Mouse (Mus musculus) duodenum, adult 2 months (tissue): ENCODE results near the gene Olfr1432. TPM values are rescaled to one million over a fixed set of nuclear protein-coding genes. Genes with fewer than 3 reads are reported as not detected.

ENCODE experiments used
- polyA plus RNA-seq: library from polyadenylated mRNA; depleted of rRNA; stranded (reverse); fragments of >200 nt; gene quantifications from 2 replicates; pipeline ENCODE4 v1.2.3, GENCODE M21; 2012; ENCODE audit warnings: low replicate concordance; rRNA removed

Olfr1432 gene
- not detected in 2 replicates for polyA plus RNA-seq

DNA sequence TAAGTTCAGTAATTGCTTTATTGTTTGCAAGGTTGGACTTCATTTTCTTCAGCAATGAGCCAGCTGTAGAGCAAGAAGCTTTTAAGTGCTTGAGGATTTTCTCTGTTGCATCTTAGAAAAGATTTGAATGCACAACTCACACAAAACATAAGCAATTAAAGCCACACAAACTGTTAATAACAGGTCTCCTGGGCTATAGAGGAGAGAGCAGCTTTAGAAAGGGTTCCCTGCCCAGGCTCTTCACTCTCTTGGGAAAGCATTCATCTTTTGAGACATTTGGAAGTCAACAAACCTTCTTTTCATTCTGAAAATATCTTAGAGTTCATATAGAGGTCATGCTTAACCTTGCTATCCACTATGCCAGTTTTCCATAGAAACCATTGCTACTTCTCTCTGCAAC is at the start of gene Olfr1432:
Gene Olfr1432, minus strand, starts transcription at position 101 of the 400 bp plus-strand sequence.

DNA sequence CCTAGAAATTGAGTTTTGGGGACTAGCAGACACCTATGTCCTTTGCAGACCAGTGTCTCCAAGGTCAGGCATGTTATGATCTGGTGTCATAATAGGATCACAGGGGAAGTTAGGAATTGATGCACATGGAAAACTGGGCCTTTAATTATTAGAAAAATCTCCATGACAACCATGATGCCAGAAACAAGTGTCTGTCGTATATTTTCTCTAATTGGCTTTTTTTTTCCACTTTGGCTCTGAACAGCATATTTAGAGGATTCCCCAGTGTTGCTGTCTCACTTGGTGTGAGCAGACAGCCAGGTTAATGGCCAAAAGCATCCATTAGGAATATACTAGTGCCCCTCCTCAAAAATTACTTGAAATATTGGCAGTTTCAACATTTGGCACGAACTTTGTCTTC is 47.2 kb upstream of the Olfr1432 start, which contains the start of gene Olfr1434:
Gene Olfr1434, plus strand, starts transcription at position 301 of the 400 bp plus-strand sequence.

DNA sequence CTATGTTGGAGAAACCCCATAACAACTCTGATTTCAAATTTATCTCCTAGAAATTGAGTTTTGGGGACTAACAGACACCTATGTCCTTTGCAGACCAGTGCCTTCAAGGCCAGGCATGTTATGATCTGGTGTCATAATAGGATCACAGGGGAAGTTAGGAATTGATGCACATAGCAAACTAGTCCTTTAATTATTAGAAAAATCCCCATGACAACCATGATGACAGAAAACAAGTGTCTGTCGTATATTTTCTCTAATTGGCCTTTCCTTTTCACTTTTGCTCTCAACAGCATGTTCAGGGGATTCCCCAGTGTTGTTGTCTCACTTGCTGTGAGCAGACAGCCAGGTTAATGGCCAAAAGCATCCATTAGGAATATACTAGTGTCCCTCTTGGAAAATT is 28.3 kb upstream of the Olfr1432 start, which contains the start of gene Olfr235:
Gene Olfr235, plus strand, starts transcription at position 301 of the 400 bp plus-strand sequence.

DNA sequence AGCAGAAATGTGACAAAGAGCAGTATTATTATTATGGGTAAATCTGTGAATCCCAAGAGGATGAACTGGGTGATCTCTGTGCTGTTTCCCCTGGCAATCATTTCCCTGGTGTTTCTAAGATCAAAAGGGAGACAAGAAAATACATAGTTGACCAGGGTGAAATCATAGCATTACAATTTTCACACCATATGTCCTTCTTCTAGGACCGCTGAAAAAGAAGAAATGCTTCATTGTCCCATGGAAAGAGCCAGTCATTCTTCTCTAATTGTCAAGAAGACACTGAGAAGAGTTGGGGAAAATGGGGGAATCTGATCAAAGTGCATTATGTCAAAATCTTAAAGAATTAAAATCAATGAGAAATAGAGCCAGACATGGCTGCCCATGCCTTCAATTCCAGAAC is 9.2 kb upstream of the Olfr1432 start, which contains the start of gene Olfr262:
Gene Olfr262, minus strand, starts transcription at position 101 of the 400 bp plus-strand sequence.

DNA sequence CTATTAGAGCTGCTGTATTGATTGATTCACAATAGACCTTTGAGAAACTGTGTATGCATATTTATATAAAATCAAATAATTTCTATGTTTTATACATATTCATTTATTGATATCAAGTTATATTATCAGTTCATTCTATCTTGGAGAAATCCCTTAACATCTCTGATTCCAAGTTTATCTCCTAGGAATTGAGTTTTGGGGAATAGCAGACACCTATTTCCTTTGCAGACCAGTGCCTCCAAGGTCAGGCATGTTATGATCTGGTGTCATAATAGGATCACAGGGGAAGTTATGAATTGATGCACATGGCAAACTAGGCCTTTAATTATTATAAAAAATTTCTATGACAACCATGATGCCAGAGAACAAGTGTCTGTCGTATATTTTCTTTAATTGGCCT is 32.1 kb downstream of the Olfr1432 start, which contains the start of gene Olfr1431:
Gene Olfr1431, plus strand, starts transcription at position 301 of the 400 bp plus-strand sequence.

Other genes with a start within 250 kb of the Olfr1432 start
- not detected in 2 replicates for gene Olfr1423, start 191.3 kb downstream of the Olfr1432 start, polyA plus RNA-seq
- gene Olfr1424, start 169.9 kb downstream of the Olfr1432 start, polyA plus RNA-seq: not detected in 2 replicates
- not detected in 2 replicates for gene Olfr1425, start 154.9 kb downstream of the Olfr1432 start, polyA plus RNA-seq
- not detected in 2 replicates for gene Olfr1426, start 140.6 kb downstream of the Olfr1432 start, polyA plus RNA-seq
- not detected in 2 replicates for gene Olfr1427, start 129.3 kb downstream of the Olfr1432 start, polyA plus RNA-seq
- gene Olfr1428, start 116.7 kb downstream of the Olfr1432 start, polyA plus RNA-seq: not detected in 2 replicates
- gene Olfr76, start 109.4 kb downstream of the Olfr1432 start, polyA plus RNA-seq: not detected in 2 replicates
- gene Olfr1555-ps1, start 62.5 kb downstream of the Olfr1432 start, polyA plus RNA-seq: not detected in 2 replicates
- not detected in 2 replicates for gene Olfr1431, start 32.0 kb downstream of the Olfr1432 start, polyA plus RNA-seq
- gene Olfr262, start 9.1 kb upstream of the Olfr1432 start, polyA plus RNA-seq: not detected in 2 replicates
- gene Olfr235, start 28.4 kb upstream of the Olfr1432 start, polyA plus RNA-seq: not detected in 2 replicates
- gene Olfr1434, start 47.3 kb upstream of the Olfr1432 start, polyA plus RNA-seq: not detected in 2 replicates
- not detected in 2 replicates for gene Olfr1436, start 66.5 kb upstream of the Olfr1432 start, polyA plus RNA-seq
- not detected in 2 replicates for gene Olfr1437, start 92.5 kb upstream of the Olfr1432 start, polyA plus RNA-seq
- gene Olfr1438-ps1, start 103.3 kb upstream of the Olfr1432 start, polyA plus RNA-seq: not detected in 2 replicates
- gene Olfr1440, start 154.7 kb upstream of the Olfr1432 start, polyA plus RNA-seq: not detected in 2 replicates
- not detected in 2 replicates for gene Olfr1441, start 184.8 kb upstream of the Olfr1432 start, polyA plus RNA-seq
- not detected in 2 replicates for gene Pfpl, start 195.3 kb upstream of the Olfr1432 start, polyA plus RNA-seq
- 1.3 and 1.4 TPM in 2 replicates for gene Mpeg1, start 228.2 kb upstream of the Olfr1432 start, polyA plus RNA-seq